13 mouse cellular contexts compared by ENCODE assay signal in genomic region chr9:49905703-49906102, GRCm38 (mm10).
"Had no signal": no experiment of that assay in that cellular context is flagged by ENCODE, and none has a peak within 500 bp of the region (broad histone marks: within the 10 kb centered on the region; RNA-seq: fewer than 3 reads in every experiment).

No protein-coding gene starts in this region.

- H3K9ac ChIP-seq: limb, embryonic 12.5 days; liver, embryonic 13.5 days; liver, postnatal 0 days; midbrain, embryonic 13.5 days; neural tube, embryonic 15.5 days had no signal

- H3K36me3 ChIP-seq: limb, embryonic 12.5 days; liver, embryonic 13.5 days; midbrain, embryonic 13.5 days; neural tube, embryonic 15.5 days had no signal

- ATAC-seq: liver, postnatal 0 days; midbrain, embryonic 13.5 days had no signal

- H3K9me3 ChIP-seq: limb, embryonic 12.5 days; liver, embryonic 13.5 days; midbrain, embryonic 13.5 days; neural tube, embryonic 15.5 days had no signal

- H3K27me3 ChIP-seq: limb, embryonic 12.5 days; liver, embryonic 13.5 days; midbrain, embryonic 13.5 days; neural tube, embryonic 15.5 days had no signal

- H3K27ac ChIP-seq: layer of hippocampus, adult 2 months; limb, embryonic 12.5 days; liver, embryonic 13.5 days; midbrain, embryonic 13.5 days; neural tube, embryonic 15.5 days; stomach, postnatal 0 days had no signal

- H3K4me2 ChIP-seq: limb, embryonic 12.5 days; liver, embryonic 13.5 days; midbrain, embryonic 13.5 days; neural tube, embryonic 15.5 days had no signal

- H3K4me3 ChIP-seq: layer of hippocampus, adult 2 months; limb, embryonic 12.5 days; liver, embryonic 13.5 days; midbrain, embryonic 13.5 days; neural tube, embryonic 15.5 days had no signal

- DNase-seq: kidney, postnatal 10 days; kidney, postnatal 4 days; liver; liver, embryonic 13.5 days; liver, postnatal 0 days; right cerebral cortex, adult 18-20 months; right cerebral cortex, postnatal 25 days; thymus, postnatal 14 days had no signal

- H3K4me1 ChIP-seq: liver, embryonic 13.5 days; neural tube, embryonic 15.5 days had no signal
